Mouse (Mus musculus): ENCODE measurements around the gene Mrpl18. TPM values are rescaled to one million over a fixed set of nuclear protein-coding genes. Genes with fewer than 3 reads are reported as not detected.

Mrpl18 gene
- polyA plus RNA-seq, 1 experiment = 34.1 TPM

- no peak overlapping the region for H3K4me3 ChIP-seq (replicated peaks; ENCODE audit: control insufficient read depth, low read depth, low read length)
- H3K27ac ChIP-seq (ENCODE audit: control insufficient read depth, insufficient read depth, low read depth, low read length, poor library complexity) = no peak overlapping the region
- no peaks in the 10 kb centered on the region for H3K4me1 ChIP-seq (ENCODE audit: control insufficient read depth, insufficient read depth, low read length)
- TF ChIP-seq POLR2A (IDR thresholded peaks at IDR 0.05; ENCODE audit: borderline replicate concordance, control insufficient read depth, low read depth, low read length) = no peak
- TF ChIP-seq CTCF (IDR thresholded peaks at IDR 0.05; ENCODE audit: control insufficient read depth, insufficient read depth, low read length) = no peak
These were observed 52.0 kb downstream of the Mrpl18 start for GRCm38 (mm10) chr17:12864111-12864510.

Other genes starting within 250 kb of the Mrpl18 start
- 1.2 TPM in 1 of 2 replicates, not detected in the other for gene Slc22a1, start 240.5 kb downstream of the Mrpl18 start, polyA plus RNA-seq (2011; ENCODE audit: insufficient read depth, insufficient read length, low replicate concordance, missing spikeins)
- gene Igf2r, start 146.7 kb downstream of the Mrpl18 start, polyA plus RNA-seq (2011; ENCODE audit: insufficient read depth, insufficient read length, low replicate concordance, missing spikeins) = 2.5 and 8.3 TPM in 2 replicates
- gene Mas1, start 48.2 kb downstream of the Mrpl18 start, polyA plus RNA-seq (2011; ENCODE audit: insufficient read depth, insufficient read length, low replicate concordance, missing spikeins) = not detected in 2 replicates
- not detected in 2 replicates for gene Mrgprh, start 40.3 kb downstream of the Mrpl18 start, polyA plus RNA-seq (2011; ENCODE audit: insufficient read depth, insufficient read length, low replicate concordance, missing spikeins)
- 3.7 and 8.6 TPM in 2 replicates for gene Pnldc1, start 6.1 kb downstream of the Mrpl18 start, polyA plus RNA-seq (2011; ENCODE audit: insufficient read depth, insufficient read length, low replicate concordance, missing spikeins)
- 120 and 188 TPM in 2 replicates for gene Tcp1, start 644 bp downstream of the Mrpl18 start, polyA plus RNA-seq (2011; ENCODE audit: insufficient read depth, insufficient read length, low replicate concordance, missing spikeins)
- gene Acat3, start 24.3 kb upstream of the Mrpl18 start, polyA plus RNA-seq (2011; ENCODE audit: insufficient read depth, insufficient read length, low replicate concordance, missing spikeins) = 0.75 and 1.2 TPM in 2 replicates
- gene Acat2, start 44.4 kb upstream of the Mrpl18 start, polyA plus RNA-seq (2011; ENCODE audit: insufficient read depth, insufficient read length, low replicate concordance, missing spikeins) = 10.8 and 17.1 TPM in 2 replicates
- gene Wtap, start 77.8 kb upstream of the Mrpl18 start, polyA plus RNA-seq (2011; ENCODE audit: insufficient read depth, insufficient read length, low replicate concordance, missing spikeins) = 46.2 and 67.4 TPM in 2 replicates
- gene Sod2, start 90.5 kb upstream of the Mrpl18 start, polyA plus RNA-seq (2011; ENCODE audit: insufficient read depth, insufficient read length, low replicate concordance, missing spikeins) = 33.4 and 38.2 TPM in 2 replicates
- gene Gpr31b, start 136.0 kb upstream of the Mrpl18 start, polyA plus RNA-seq (2011; ENCODE audit: insufficient read depth, insufficient read length, low replicate concordance, missing spikeins) = not detected in 2 replicates
- not detected in 2 replicates for gene Tcp10b, start 144.8 kb upstream of the Mrpl18 start, polyA plus RNA-seq (2011; ENCODE audit: insufficient read depth, insufficient read length, low replicate concordance, missing spikeins)
- not detected in 2 replicates for gene Unc93a, start 215.5 kb upstream of the Mrpl18 start, polyA plus RNA-seq (2011; ENCODE audit: insufficient read depth, insufficient read length, low replicate concordance, missing spikeins)

All from bone marrow, adult 2 months (tissue).